Mouse (Mus musculus) liver, embryonic 14.5 days (tissue): ENCODE data around the gene Sdk2.

Experiments used
- CTCF ChIP-seq: IDR thresholded peaks from 2 replicates; pipeline ENCODE4 v1.5.1; 2016; ENCODE audit warnings: antibody characterized with exemption, low read depth, control low read depth
- EP300 ChIP-seq: IDR thresholded peaks from 2 replicates; pipeline ENCODE4 v1.6.1; 2016; ENCODE audit warnings: antibody characterized with exemption, low read depth

GRCm38 (mm10) chr11:113774773-113775172 lies 292.1 kb downstream of the Sdk2 start:
- TF ChIP-seq CTCF (no peak), EP300 (no peak)
